Mouse (Mus musculus) right cerebral cortex, postnatal 10 days (tissue): ENCODE measurements around the gene Eno3.

Source experiments
- DNase-seq, 2 experiments: peaks; one replicate each; pipeline ENCODE4 v3.0.0; 2021; ENCODE audit warnings: low spot score in 2 of 2

Eno3 gene

DNA sequence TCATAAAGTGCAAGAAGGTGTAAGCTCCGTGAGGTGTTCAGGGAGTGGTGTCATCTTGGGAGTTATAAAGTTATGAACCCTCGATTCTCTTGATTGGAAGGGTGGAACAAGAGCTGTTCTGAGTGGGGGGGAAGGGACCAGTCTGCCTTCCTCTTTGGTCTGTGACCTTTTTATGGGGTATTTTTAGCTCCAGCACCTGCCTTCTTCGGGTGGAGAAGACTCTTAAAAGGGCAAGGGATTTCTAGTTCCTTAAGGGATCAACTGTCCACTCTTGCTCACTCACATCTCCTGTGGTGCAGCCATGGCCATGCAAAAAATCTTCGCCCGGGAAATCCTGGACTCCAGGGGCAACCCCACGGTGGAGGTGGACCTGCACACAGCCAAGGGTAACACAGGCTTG is 571 bp downstream of the Eno3 start:
- DNase-seq = peak in 1 of 2 experiments; percentile 17

- DNase-seq = no peak
These were observed 989 bp downstream of the Eno3 start for GRCm38 (mm10) chr11:70657991-70658390.

DNA sequence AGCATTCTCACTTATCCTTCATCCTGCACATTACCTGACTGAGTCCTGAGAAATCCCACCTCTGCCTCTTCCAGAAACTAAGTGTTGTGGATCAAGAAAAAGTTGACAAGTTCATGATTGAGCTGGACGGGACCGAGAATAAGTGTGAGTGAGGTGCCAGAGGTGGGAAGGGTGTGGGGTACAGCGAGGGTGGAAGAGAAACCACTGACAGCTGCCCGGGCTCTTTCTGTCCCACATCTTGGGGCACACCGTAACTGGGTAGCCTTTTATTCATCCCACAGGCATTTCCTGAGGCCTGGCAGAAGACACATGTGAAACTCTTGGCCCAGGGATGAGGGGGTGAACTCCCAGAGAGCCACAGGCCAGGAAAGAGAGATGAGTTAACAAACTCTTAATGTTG is 1.5 kb downstream of the Eno3 start:
- DNase-seq = no peak

GRCm38 (mm10) chr11:70658942-70659341 is 1.9 kb downstream of the Eno3 start:
- no peak for DNase-seq

DNA sequence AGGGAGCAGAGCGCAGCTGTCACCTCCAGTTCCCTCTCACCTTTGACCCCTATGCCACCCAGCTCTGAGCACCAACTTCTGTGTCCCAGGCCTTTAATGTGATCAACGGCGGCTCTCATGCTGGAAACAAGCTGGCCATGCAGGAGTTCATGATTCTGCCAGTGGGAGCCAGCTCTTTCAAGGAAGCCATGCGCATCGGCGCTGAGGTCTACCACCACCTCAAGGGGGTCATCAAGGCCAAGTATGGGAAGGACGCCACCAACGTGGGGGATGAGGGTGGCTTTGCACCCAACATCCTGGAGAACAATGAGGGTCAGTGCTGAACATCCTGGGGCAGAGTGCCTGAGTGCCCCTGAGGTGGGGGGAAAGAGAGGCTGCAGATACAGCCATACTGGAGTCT is 3.6 kb downstream of the Eno3 start:
- DNase-seq = no peak

- DNase-seq = no peak
These were observed 6.1 kb downstream of the Eno3 start for GRCm38 (mm10) chr11:70663101-70663500.

GRCm38 (mm10) chr11:70663957-70664356 is 7.0 kb downstream of the Eno3 start:
- DNase-seq = no peak

DNA sequence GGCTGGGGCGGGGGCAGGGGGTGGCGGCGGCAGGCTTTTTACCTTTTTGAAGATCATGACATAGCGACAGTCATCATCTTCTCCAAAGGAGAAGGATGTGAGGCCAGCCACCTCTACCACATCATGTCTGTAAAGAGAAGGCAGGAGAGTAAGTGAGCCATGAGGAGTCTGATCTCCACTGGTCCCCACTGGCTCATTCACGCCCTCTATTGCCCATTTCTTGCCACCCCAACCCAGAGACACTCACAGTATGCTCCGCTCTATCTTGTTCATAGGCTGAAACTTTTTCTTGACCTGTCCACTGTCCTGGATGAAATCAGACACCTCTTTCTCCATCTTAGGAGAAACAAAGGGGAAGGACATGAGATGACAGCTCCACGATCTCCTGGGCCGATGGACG is 7.7 kb downstream of the Eno3 start:
- DNase-seq = no peak

DNA sequence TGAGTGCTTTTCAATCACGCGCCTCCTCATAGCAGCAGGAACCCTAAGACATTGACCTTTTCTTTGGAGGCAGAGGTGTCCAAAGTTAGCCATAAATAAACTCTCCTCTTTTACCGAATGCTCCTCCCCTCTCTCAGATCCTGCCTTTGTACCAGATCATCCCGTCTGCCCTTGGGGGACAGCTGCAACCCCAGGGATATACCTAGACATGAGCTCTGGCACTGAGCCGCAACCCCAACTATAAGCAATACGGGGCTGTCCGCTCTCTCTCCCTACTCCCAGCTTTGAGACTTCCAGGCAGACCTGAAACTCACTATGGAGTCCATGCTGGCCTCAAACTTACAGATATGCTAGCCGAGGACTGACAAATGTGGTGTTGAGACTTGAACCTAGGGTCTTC is 9.7 kb downstream of the Eno3 start:
- DNase-seq = no peak

- no peak for DNase-seq
These were observed 10.5 kb downstream of the Eno3 start for GRCm38 (mm10) chr11:70667271-70668150.

DNA sequence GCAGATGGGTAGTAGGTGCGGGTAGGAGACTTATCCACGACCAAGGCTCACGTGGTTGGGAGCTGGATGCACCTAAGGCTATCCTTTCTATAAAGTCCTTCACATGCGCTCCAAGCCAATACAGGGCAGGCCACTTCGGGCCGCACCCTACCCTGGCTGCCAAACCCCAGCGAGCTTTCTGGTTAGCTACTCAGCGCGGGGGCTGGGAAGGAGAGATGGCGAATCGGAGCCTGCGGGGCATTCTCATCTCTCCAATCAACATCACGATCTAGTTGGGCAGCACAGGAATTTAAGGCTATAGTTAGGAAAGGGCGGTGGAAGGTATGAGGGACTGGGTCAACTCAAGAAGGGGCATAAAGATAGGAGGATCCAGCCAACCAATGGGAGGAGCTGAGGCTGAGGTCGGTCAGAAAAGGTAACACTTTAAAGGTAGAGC is 11.4 kb downstream of the Eno3 start:
- DNase-seq = peak in 1 of 2 experiments; percentile 89

GRCm38 (mm10) chr11:70668771-70669505 is 11.9 kb downstream of the Eno3 start, which contains the start of gene Spag7:
Gene Spag7 (minus strand): TSS chr11:70669416.
- peak; percentile 99 to 100 for DNase-seq

DNA sequence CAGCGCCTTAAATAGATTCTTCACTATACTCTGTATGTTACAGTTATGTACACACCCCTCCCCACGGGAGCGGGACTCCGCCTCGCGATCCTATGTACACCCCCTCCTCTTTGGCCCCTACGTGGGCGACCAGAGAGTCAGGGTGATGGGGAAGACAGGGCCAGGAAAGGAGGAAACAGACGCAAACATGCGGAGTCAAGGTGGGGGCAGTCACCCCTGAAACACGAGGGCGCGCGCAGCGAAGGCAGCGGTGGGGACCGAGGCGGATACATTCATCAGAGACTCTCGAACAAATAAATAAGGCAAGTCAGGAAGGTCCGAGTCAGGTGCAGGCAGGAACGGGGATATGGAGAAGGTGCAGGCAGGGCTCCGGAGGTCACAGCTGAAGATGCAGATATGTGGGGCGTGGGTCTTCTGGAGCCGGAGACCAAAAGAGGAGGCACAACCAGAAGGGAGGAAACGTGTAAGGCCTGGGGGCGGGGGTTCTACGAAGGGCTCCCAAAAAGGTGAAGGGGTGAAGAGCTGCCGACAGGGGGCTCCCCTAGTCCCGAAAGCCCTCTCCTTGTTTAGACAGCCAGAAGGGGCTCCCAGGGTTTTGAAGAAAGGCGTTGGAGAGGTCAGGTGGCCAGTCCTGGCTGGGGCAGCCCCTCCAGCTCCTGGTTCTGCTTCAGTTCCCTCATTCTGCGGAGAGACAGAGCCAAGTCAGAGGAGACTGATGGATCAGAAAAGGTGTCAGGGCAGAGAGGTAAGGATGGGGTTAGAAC is 12.8 kb downstream of the Eno3 start:
- DNase-seq = peak; percentile 84 to 85

GRCm38 (mm10) chr11:70670483-70670882 is 13.5 kb downstream of the Eno3 start:
- no peak for DNase-seq

DNA sequence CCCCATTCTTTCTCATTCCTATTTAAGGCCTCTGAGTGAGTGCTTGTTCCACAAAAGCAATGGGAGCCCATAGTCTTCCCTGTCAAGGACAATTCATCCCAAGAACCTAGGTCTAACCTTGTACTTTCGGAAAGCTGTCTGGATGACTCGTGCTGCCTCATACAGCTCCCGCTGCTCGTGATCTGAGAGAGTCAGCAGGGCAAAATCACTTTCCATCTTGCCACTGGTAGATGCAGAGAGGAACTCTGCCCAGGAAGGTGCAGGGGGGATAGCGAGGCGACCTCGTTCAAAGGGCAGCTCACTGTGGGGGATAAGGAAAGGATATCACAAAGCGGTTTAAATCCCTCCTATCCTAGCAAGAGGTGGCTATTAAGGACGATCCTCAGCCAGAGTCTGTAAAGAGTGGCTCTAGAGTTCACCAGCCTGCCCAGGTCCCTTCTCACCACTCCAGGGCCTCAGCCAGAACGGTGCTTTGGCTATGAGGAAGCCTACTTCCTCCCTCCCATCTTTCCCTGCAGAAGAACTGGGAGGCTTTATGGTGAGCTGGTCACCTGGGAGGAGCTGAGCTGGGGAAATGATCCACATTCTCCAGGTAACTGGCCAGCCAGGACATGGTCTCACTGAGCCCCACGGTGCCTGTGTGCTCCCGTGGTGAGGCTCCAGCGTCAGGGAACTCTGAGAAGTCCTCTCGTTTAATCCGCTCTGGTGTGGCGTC is 14.5 kb downstream of the Eno3 start:
- no peak for DNase-seq

GRCm38 (mm10) chr11:70674014-70674413 is 17.0 kb downstream of the Eno3 start:
- no peak for DNase-seq

DNA sequence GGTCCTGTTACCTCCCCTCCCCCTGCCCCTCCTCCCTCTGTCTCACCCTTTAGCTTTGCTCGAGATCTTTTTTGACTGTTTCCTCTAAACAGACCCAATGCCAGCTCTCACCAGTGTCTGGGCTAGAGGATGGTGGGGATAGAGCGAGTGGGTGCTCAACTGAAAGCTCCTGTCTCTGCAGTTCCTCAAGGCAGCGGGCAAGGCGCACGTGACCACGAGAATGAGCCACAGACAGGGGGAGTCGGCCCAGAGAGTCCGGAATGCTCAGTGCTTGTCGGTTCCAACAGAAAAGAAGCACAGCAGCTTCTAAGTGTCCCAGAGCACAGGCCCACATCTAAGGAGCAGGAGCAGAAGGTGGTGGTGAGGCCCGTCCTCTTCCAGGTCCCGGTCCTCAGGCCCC is 17.5 kb downstream of the Eno3 start:
- DNase-seq = no peak

GRCm38 (mm10) chr11:70678092-70678491 is 21.1 kb downstream of the Eno3 start:
- no peak for DNase-seq

- no peak for DNase-seq
These were observed 21.6 kb downstream of the Eno3 start for GRCm38 (mm10) chr11:70678576-70678975.

GRCm38 (mm10) chr11:70679361-70679760 is 22.4 kb downstream of the Eno3 start:
- DNase-seq = no peak

GRCm38 (mm10) chr11:70679894-70680293 is 22.9 kb downstream of the Eno3 start:
- peak in 1 of 2 experiments; percentile 63 for DNase-seq
